Mouse (Mus musculus): ENCODE data around the gene Lifr.

Lifr gene

DNA sequence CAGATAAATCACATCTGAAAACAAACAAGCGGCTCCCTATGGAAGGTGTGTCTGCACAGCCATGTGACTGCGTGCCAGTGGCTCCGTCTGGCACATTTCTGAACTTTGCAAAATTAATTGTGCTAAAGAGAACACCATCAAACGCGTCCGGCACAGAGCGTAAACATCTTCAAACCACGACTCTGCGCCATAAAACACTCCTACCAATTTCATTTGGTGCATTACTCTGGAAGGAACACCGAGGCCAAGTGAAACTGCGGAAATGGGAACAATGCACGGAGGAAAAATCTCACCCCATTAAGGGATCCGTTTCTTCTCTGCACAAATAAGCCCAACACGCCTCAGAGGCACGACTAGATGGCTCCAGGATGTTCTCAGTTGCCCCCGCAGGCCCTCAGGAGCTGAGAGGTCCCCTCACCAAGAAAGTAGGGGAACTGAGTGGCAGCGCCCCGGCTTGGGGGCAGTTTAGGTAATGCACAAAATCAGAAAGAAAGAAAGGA, 38.3 kb downstream of the Lifr start:
- in situ Hi-C loops (cut with MboI, MseI): no loop called here

DNA sequence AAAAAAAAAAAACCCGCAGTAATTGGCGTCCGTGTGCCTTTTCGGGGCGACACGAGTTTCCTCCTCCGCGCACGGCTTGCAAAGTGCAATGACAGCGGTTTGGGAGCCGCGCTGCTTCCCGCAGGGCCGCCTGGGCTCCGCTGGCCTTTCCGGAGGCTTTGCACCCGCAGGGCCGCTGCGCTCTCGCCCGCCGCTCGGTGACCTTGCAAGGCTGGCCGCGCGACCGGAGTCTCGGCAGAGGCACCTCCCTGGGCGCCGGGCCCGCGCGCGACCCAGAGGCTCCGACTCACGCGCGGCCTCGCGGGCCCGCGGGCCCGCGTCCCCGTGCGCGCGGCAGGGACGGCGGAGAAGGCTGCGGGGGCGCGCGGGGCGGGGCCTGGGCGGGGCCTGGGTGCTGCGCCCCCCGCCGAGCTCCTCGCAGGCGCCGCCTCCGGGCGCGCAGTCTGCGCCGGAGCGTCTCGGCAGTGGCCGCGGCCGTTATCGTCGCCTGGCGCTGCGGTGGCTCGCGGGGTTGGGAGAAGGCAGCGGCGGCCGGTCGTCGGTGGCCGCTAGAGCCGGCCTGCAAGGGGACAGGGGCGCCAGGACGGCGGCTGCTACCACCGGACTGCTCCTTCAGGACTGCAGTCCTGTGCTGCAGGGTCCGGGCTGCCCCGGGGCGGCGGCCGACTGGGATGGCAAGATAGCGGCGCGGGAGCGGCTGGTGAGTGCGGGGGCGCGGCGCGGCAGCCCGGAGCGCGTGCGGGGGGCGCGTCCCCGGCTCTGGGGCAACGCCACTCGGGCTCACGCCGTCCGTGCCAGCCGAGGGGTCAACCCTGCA, 38.9 kb downstream of the Lifr start:
- in situ Hi-C loops (cut with MboI, MseI): no loop called here

DNA sequence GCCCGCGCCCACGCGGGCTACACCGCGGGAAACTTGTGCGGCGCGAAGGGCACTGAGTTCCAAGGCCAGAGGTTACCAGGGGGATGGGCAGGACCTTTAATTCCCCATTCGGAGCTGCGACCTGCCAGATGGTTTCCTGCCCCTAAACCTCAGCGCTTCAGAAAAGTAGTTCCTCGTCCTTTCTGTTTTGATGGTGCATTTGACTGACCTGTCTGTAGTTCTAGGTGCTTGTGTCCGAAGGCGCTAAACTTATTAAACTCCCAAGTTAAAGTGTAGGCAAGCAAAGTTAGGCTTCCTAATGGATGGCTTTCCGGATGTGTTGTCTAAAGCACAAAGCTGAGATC, 39.5 kb downstream of the Lifr start:
- in situ Hi-C loops (cut with MboI, MseI): no loop called here

DNA sequence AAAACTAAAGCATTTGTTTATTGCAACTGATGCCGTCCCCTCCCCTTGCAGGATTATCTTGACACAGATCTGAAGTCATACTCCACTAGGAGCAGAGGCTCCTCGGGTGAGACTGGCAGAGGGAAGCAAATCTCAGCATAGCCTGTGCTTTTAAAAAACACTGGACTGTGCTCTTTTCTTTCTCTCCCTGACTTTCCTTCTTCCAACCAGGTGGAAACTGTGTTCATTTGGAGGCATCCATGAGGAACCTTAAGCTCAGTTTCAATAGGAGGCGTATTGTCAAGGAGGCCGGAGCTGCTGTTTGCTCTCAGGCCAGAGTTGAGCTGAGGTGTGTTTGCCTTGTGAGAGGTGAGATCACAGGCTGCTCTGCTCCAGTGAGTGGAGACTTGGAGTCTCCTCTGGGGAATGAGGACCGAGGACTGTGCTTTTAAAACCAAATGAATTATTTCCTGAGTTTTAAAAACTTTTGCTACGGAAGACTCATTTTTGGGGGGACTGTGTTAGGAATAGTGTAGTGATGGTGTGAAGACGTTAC, 40.3 kb downstream of the Lifr start:
- in situ Hi-C loops (cut with MboI, MseI): no loop called here

DNA sequence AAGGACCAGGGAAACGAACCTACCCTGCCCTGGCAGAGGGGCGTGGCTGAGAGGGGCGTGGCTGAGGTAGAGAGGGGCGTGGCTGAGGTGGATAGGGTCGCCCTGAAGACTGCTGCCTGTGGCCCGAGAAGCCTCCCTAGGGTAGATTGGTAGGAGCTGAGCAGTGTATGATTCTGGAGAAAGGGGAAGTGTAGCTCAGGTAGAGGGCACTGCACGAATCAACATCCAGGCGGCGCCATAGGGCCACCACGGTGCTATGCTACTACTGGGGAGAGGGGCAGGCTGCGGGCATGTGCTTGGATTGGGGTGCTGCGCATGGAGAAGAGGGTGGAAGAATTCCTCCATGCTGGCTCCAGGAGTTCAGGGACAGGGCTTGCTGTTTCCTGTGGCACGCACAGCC, 42.3 kb downstream of the Lifr start:
- in situ Hi-C loops (cut with MboI, MseI): no loop called here

DNA sequence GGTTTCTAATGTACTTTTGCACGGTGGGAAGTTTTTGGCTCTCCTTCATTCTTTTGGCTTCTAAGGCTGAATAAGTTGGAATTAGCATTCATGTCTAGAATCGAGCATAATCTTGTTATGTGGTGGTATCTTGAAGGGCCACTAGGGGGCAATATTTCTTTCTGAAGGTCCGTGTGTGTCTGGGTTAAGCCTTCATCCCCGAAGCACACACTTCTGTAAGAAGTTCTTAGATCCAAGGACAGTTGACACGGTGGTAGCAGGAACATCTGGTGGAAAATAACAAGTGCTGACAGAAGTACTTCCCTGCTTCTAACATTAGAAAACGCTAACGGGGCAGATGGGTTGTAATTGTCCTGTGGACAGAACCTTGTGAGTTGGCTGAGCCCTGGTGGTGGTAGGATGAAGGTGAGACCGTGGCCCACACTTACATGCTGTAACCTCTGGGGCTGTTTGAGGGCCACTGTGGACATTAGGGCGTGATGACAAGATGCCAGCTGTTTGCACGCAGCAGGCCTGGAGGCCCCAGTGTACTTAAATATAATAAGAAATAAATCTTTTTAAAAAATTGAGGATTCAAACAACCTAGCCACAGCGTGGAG, 44.1 kb downstream of the Lifr start:
- in situ Hi-C loops (cut with MboI, MseI): loop anchor here (5.0 kb wide), 1 partner anchor 98 kb away; no protein-coding TSS in a partner anchor

DNA sequence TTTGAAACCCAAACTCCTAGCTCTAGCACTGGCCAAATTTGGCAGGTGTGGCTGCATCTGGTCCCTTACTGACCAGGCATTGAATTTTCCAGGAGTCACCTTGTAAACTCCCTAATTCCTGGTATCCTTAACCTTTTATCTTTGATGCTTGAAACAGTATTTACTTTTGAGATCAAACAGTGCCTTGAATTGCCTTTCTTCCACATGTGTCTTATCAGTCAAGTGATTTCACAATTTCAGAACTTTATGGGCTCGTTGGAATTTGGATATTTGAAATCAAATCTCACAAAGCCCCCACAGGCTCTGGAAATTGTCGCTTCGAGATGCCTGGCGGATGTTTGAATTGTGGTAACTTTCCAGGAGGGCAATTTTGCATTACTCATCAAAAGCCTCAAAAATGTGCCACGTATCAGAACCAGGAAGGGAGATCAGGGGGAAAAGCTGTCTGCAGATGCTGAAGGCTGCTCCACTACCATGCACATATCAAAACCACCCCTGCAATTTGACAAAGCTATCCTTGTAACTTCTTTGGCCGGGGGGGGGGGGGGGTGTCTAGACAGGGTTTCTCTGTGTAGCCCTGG, 45.7 kb downstream of the Lifr start:
- in situ Hi-C loops (cut with MboI, MseI): loop anchor here (5.0 kb wide), 1 partner anchor 96 kb away; no protein-coding TSS in a partner anchor

DNA sequence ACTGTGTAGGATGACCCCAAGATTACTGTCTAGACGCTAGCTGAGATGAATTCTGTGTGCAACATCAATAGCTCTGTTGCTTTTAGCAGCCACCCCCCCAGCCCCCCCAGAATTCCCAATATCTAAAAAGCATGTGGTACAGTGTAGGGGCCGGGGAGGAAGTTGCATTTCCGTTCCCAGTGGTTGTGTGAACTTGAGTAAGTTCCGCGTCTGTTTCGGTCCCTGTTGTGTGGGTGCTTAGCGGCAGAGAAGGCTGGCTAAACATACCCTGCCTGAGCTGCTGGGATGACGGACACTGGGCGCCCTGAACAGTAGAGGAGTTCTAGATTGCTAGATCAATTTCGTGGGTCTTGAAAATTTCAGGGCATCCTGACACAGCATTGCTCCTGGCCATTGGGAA, 46.5 kb downstream of the Lifr start:
- in situ Hi-C loops (cut with MboI, MseI): loop anchor here (5.0 kb wide), 1 partner anchor 95 kb away; no protein-coding TSS in a partner anchor

DNA sequence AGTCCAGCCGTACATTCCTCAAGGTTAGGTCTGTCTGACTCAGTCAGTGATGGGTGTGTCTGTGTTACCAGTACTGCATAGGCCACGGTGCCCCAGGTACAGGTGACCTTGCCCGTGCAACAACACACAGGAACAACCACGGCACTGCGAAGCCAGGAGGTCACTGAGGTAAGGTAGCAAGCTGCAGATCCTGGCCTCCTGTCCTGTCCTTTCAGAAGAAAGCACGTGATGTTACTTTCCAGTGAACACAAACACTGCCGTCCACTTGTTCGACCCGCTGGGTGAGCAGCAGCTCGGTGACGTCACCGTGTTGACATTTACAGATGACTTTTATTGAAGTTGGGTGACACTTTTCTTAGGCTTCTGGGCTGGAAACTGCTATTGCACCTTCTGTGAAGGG, 47.2 kb downstream of the Lifr start:
- in situ Hi-C loops (cut with MboI, MseI): loop anchor here (5.0 kb wide), 1 partner anchor 95 kb away; no protein-coding TSS in a partner anchor

DNA sequence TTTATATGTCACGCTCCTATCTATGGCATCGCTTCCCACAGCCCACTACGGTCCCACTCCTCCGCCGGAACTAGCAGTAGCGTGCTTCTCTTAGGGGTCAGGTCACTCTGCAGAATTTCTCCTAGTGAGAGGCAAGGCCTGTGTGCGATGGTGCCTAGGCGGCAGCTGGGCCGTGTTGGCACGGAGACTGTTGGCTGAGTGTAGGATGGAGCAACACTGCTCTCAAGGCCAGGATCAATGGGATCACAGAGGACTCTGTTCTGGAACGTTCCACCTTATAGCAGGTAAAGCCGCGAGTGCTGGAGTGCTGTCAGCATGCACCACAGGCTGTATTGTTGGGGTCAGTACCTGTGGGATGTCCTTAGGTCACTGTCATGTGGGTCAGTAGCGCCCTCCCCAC, 48.1 kb downstream of the Lifr start:
- in situ Hi-C loops (cut with MboI, MseI): loop anchor here (5.0 kb wide), 1 partner anchor 94 kb away; no protein-coding TSS in a partner anchor

DNA sequence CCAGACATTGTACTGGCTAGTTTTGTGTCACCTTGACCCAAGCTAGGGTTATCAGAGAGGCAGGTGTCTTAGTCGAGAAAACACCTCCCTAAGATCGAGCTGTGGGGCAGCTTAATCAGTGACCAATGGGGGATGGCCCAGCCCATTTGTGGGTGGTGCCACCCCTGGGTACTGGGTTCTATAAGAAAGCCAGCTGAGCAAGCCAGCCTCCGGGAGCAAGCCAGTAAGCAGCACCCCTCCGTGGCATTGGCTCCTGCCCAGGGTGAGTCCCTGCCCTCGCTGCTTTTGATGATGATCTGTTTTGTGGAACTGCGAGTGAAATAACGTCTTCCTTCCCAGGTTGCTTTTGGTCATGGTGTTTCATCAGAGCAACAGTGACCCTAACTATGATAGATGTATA, 49.9 kb downstream of the Lifr start:
- in situ Hi-C loops (cut with MboI, MseI): no loop called here

DNA sequence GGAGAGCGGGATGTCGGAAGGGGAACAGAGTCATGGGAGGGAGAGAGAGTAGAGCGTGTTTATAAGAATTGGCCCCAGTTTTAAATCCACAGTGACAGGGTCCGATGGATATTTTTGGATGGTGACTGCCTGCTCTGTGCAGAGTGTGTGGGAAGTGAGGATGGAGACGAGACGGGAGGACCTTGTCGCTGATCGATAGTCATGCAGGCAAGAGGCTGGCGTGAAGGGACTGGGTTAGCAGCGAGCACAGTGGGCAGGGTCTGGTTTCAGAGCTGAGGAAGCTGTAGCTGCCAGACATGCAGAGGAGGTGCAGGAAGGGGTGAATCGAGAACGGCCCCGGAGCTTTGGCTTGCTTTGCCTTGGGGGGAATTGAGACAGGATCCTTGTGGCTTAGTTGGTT, 50.8 kb downstream of the Lifr start:
- in situ Hi-C loops (cut with MboI, MseI): no loop called here

DNA sequence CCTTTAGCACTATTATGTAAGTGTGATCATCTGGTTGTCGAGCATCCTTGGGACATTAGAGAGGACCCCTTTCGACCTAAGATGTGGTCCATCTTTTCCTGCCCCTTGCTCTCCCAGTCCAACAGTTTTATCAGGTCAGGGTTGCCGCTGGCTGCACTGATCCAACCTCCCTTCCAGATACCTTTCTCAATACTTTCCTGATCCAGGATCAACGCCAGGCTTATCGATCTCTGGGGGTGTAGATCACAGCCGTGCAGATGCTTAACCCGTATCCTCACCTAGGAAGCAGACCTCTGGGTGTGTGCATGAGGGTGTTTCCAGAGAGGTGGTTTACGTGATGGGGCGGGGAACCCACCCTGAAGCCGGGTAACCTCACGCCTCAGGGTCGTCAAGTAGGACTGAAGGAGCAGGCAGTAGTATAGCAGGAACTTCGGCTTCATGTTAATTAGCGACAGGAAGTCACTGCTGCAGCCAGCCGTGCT, 53.3 kb downstream of the Lifr start:
- in situ Hi-C loops (cut with MboI, MseI): no loop called here

DNA sequence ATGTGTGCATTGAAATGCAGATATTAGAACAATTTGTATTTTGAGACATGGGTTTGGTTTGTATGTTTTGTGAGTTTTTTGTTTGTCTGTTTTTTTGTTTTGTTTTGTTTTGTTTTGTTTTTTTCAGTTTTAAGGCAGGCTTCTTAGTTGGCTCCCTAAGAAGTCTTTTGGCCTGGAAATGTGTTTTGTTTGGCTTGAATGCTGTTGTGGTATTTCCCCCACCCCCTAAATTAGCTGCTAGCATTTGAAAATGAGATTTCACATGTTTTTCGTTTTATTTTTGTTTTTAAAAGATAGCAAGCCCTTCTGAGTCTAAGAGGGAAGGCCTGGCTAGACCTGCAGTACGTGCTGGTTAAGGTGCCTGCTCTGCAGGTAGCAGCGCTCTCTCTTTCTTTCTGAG, 54.1 kb downstream of the Lifr start:
- in situ Hi-C loops (cut with MboI, MseI): no loop called here

DNA sequence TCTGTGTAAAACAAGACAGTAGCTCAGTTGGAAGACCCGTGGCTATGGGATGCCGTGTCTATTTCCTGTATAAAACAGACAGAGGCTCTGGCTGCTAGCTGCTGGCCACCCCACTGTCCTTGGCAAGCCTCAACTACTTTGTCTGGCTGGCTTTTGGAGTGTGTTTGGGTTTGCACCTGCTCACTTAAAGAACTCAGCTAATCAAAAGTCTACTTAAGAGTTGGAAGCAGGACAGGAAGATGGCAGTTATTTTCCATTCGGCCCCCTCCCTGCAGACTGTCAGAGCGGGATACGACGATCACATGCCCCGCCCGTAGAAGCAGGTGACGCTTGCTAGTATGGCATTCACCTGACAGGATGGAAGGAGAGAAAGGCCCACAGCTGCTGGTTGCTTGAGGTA, 54.5 kb downstream of the Lifr start:
- in situ Hi-C loops (cut with MboI, MseI): no loop called here

DNA sequence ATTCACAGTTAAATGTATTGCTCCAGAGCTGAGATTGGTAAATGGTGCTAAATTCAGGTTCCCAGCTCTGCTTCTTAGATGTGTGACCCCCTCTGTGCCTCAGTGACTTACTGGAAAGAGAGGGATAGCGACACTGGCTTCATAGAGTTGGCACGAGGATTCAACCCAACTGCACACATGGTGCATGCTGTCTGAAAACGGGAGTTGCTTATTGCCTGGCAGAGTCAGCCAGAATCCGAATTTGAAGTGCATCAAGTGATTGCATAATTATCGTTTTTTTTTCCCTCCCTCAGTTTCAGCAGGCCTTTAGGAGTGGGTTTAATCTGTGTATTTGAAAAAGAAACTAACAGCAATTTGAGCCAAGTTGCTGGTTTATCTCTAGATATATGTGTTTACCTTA, 55.1 kb downstream of the Lifr start:
- in situ Hi-C loops (cut with MboI, MseI): no loop called here

DNA sequence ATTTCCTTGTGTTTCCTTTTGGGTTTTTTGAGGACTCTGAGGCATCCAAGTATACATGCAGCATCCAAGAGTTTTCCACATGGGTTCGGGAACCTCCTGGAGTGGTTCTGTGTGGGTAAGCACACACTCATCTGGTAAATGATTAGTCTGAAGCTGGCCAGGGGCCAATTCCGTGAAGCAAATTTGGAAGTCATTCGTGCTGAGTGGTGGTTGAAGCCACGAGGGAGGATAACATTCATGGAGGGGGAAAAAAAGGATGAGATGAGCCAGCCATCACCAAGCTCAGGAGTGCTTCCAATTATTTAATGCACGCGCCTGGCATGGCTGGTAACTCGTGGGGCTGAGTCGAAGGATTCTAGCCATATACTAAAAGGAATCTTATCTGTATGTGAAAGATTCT, 56.1 kb downstream of the Lifr start:
- in situ Hi-C loops (cut with MboI, MseI): no loop called here

DNA sequence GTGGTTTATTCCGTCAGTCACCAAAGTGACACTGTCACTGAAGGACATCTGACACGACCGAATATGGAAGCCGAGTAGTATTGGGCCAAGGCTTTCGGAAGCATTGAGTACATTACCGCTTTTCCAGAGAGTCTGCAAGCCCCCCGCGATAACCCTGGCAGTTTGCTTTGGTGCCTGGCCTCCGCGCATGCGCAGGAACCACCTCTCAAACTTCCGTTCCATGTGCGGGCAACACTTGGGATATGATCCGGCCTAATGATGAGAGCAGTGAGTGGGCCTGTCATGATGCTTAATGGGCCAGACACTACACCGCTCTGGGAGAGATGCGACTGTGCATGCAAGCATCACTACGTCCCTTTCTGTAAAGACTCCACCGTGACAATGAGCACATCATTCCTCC, 59.4 kb downstream of the Lifr start:
- in situ Hi-C loops (cut with MboI, MseI): no loop called here

DNA sequence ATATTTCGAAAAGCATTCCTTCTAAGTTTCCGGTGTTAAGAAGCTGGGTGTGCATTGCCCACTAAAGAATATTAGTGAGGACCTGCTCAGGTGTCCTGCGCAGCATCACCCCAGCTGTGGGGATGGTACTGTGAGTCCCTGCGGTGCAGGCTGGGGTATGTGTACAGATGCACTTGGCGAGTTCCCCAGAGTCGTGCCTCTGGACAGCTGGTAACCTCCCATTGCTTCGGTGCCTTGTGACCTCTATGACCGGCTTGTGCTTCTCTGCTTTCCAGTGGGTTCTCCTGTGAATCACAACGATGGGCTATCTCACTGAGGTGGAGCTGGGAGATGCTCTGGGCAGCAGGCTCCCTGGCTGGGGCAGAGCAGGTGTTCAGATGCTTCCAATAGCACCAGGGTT, 60.2 kb downstream of the Lifr start:
- in situ Hi-C loops (cut with MboI, MseI): no loop called here

DNA sequence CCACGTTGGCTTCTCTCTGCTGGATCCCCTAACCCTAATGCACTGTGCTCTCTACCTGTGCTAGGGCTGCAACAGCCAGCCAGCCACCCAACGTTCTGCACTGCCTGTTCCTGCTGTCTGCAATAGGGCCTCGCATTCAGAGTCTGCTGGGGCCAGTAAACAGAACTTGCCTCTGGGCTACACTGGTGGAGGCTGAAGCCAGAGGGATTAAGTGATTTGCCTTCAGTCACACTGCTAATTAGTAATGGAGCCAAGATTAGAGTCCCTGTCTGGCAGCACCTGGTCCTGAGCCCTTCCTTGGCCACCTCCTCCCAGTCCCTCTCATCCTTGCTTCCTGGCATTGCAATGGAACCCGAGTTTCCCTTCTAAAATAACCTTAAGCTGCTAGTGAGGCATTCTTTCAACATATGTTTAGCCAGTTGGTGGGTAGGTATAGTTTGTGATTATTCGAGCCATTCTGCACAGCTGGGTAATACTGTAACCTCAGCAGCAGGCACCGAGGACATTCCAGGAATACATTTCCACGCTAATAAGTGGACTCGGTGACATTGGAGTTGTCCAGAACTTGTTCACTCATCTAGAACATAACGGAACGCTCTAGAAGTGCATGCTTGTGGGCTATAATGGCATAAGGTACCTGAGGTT, 61.8 kb downstream of the Lifr start:
- in situ Hi-C loops (cut with MboI, MseI): no loop called here

DNA sequence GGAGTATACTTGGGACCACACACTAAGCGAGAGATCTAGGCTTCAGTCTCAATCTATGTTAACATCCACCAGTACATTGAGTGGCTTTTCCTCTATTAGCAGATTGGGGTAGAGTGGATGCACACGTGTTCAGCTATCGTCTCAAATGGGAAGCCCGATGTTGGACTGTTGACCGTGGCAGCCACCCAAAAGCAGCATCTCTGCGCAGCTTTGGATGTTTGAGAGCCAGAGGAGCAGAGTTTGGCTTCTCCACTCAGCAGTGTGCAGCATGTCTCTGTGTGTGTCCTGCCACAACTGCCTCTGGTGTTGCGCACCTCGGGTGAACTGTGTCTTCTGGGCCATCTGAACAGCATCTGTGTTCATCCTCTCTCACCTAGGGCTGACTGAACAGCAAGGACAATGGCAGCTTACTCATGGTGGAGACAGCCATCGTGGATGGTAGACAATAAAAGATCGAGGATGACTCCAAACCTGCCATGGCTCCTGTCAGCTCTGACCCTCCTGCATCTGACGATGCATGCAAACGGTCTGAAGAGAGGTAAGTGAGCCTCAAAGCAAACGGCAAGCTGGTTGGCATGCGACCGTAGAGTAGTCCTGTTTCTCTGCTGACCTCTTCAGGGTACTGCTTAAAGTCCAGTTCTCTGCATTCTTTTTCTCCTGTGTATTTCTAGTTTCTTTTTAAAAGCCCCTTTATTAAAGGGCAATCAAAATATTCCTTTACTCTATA, 63.8 kb downstream of the Lifr start:
- in situ Hi-C loops (cut with MboI, MseI): no loop called here

Measured in T-helper 1 cell (primary cell).